Comparison of ENCODE assay signal across 18 mouse cellular contexts in the genomic region with DNA sequence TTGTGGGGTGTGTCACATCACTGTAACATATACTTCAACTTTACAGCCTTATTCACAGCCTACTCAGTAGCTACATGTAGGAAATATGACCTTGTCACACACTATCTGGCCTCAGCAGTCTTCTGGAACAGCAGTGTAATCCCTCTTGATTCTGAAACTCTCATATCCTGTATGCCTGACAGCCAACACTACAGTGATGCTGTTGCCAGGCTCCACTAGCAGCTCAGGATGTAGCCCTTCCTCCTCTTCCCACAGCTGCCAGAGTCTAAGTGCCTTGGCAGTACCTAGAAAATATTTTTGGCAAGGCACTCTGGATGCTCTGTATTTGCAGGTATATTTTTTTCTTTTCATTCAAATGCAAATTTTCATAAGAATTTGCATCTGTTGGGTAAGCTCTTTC. TPM values are rescaled to one million over a fixed set of nuclear protein-coding genes. Genes with fewer than 3 reads are reported as not detected.
"Had no signal": no experiment of that assay in that cellular context is flagged by ENCODE, and none has a peak within 500 bp of the region (broad histone marks: within the 10 kb centered on the region; RNA-seq: fewer than 3 reads in every experiment).

No protein-coding gene starts in this region.

- H3K27ac ChIP-seq: kidney, postnatal 0 days; limb, embryonic 13.5 days; liver, embryonic 14.5 days; midbrain, embryonic 12.5 days; neural tube, embryonic 13.5 days had no signal

- H3K4me2 ChIP-seq: limb, embryonic 13.5 days; midbrain, embryonic 12.5 days; neural tube, embryonic 13.5 days had no signal

- H3K4me3 ChIP-seq: limb, embryonic 13.5 days; midbrain, embryonic 12.5 days; neural tube, embryonic 13.5 days had no signal

- H3K27me3 ChIP-seq: limb, embryonic 13.5 days; midbrain, embryonic 12.5 days; neural tube, embryonic 13.5 days had no signal

- H3K9ac ChIP-seq: limb, embryonic 13.5 days; liver, embryonic 14.5 days; midbrain, embryonic 12.5 days; neural tube, embryonic 13.5 days had no signal

- H3K36me3 ChIP-seq: limb, embryonic 13.5 days; midbrain, embryonic 12.5 days; neural tube, embryonic 13.5 days had no signal

- H3K4me1 ChIP-seq: limb, embryonic 13.5 days; midbrain, embryonic 12.5 days; neural tube, embryonic 13.5 days had no signal

- H3K9me3 ChIP-seq: limb, embryonic 13.5 days; midbrain, embryonic 12.5 days; neural tube, embryonic 13.5 days had no signal

- DNase-seq: kidney, adult 9 months; kidney, postnatal 36 days; layer of hippocampus, adult 9-11 months; layer of hippocampus, postnatal 36 days; left cerebral cortex, postnatal 4 days; lung, adult 18-20 months; lung, postnatal 36 days; retina, postnatal 1 day; right cerebral cortex, postnatal 4 days; spleen, adult 18-20 months; thymus, adult 2 months; thymus, postnatal 25 days had no signal

RNA-seq across cellular contexts. Expression of a gene that starts 18.0 kb away (rescaled TPM):
- total RNA-seq: megakaryocyte, adult 5-6 weeks had no signal
